Mouse (Mus musculus): Measurements from ENCODE around the gene Cfap69.
A peak's percentile ranks its signal among the peaks of the same experiment; 100 is the strongest.

Gene Cfap69

DNA sequence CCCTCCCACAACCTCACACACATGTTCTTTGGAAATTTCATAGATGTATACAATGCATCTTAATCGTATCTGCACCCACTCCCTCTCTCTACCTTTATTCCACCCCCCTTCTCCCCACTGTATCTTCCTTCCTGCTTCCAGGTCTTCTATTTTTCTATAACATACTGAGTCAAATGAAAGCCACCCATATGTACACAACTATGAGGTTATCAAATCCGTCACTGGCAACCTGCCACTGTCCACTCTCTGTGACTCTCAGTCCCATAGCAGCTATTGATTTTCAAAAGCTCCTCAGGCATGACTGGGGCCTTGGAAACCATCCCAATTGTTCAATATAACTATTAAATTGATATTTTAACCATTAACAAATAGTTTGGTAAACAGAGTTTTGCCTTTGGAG is 6.1 kb downstream of the Cfap69 start:
- no peak for DNase-seq (ENCODE audit: inconsistent ontology term)

DNA sequence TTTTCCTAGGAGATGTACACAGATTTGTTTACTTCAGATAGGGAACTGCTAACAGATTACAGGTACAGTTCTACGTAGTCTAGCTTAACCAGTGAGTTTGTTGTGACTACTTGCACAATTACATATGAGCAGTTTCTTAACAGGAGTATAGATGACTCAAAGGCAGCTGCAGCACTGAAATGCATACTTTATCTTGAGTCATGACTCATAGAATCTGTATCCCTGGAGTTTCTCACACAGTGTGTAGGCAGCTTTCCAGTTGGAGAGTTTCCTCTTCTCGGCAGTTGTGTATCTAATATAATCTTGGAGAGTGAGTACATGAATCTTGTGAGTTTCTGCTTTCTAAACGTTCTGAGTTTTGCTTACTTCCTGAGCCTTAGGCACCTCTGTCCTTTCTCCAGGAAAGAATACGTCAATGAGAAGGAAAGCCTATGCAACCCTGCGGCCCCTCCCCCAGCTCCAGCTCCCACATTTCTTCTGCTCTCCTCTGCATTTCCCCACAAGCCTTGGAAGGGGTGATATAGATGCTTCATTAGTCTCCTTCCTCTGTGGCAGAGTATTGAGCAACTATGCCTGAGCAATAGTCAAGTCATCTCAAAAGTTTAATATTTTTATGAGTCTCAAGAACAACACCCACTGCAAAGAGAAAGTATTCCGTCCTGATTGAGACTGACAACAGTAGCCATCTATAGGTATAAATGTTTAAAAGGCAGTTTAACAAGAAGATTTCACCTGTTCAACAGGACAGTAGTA is 15.0 kb downstream of the Cfap69 start:
- DNase-seq (ENCODE audit: inconsistent ontology term): peak; percentile 56

DNA sequence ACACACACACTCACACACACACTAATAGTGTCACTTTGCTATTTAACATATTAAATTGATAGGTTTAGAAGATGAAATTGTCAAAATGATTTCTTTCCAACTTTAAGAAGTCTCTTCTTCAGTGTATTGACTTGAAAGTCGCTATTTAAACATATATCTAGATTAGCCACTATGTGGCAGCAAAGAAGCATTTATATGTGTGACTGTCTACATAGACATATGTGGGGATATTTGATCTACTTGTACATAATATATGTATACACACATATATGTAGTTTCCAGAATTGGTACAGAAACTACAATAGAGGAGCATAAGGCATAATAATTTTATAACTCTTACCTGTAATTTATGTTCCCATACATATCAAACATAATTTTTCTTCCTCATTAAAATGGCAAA is 17.9 kb downstream of the Cfap69 start:
- no peak for DNase-seq (ENCODE audit: inconsistent ontology term)

DNA sequence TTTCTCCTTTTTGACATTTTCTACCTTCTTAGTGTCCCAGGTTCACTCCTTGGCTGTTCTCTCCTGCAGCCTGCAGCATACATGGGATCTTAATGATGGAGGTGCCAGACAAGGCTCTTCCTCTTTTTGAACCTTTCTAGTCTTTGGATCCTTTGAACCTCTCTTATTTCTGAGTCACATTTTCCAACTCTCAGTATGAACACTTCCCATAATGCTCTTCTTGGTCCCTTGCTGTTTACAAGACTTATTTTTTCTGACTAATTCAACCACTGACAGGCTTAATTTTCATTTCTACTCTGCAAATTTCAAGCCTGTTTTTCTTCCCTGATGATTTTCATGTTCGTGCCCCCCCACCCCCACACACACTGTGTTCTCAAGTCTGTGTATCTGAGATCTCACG is 25.5 kb downstream of the Cfap69 start:
- DNase-seq (ENCODE audit: inconsistent ontology term): no peak

DNA sequence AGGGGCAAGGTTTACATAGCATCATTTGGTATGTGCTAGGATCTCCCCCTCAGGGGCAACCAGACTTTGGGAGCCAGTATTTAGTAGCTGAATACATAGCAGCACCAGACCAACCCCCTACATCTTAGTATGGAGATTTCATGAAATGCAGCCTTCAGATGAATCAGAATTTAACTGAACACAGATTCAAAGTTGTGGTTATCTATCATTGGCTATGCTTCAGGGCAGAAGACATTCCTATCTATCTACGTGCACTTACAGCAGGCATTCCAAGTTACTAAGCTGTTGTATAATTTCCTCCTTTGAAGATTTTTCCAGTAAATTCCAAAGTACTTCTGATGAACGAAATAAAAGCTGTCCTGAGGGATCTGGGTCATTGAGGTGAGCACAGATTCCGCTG is 38.5 kb downstream of the Cfap69 start:
- peak; percentile 48 for DNase-seq (ENCODE audit: inconsistent ontology term)

DNA sequence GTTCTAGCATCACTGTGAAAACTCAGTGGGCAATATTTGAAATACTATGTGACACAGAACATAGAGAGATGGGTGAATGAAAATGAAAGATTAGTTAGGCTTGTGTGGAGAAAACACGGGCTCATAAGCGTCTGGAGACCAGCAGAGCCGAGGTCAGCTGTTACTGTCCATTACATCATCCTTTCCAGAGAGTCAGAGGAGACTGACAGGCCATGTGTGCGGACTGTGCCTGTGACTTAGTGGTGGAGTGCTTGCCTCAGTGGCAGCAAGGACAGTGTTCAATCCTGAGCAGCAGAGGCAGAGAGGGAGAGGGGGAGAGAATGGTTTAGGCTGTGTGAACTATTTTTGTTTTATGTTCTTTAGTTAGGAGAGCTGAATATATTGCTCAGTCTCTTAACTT is 45.7 kb downstream of the Cfap69 start:
- DNase-seq (ENCODE audit: inconsistent ontology term): no peak

DNA sequence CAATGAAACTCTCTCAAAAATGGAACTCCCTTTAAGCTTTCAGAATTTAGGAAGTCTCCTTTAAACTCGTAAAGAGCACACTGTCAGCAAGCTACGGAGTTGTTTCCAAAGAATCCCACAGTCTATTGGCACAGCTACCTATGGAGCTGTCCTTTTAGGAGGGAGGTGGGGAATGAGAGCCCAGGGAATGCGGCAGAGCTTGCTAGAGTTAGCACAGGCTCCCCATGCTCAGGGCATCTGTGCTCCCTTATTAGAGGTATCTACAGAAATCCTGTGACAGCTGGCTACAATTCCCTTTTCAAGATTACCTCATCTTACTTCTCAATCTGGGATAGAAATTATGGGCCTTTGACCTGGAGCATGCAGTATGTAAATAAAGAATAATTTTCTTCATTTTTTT is 53.5 kb downstream of the Cfap69 start:
- DNase-seq (ENCODE audit: inconsistent ontology term): no peak

DNA sequence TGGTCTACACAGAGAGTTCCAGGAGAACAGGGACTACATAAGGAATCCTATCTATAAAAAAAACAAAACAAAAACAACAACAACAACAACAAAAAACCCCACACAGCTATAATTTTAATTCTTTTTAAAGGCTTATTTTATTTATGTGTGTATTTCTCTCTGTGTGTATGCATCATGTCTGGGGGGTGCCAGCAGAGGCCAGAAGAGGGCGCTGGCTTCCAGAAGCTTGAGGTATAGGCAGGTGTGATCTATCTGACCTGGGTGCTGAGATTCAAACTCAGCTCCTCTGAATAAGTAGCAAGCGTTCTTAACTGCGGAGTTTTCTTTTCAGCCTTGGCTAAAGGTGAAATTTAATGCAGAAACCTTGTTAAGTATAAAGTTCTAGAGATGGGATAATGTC is 76.4 kb downstream of the Cfap69 start:
- DNase-seq (ENCODE audit: inconsistent ontology term): no peak

DNA sequence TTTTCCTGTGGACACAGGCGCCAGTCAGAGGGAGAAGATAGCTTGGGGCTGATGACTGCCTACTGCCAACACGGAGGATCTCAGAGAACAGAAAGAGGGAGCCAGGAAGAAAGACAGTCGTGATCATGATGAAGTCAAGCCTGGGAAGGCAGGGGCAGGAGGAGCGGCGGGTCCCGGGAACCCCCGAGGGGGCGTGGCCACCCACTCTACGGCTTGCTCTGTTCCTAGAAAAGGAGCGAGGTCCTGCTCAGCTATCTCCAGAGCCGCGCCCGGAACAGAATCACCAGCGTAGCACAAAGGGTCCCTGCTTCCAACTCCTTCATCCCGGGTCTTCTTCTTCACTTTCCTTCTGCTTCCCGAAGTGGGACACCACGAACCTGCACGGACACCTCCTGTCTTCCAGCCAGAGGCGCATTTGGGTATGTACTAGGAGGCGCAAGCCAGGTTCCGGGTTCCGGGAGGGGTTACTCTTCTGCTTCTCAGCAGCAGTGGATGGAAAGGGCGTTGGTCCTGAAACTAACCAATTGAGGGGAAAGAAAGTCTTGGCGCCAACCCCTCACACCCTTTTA is 90.2 kb downstream of the Cfap69 start, which contains the start of gene Gm8773:
Gene Gm8773, plus strand, starts transcription at position 51 of the 569 bp plus-strand sequence.
- peak; percentile 71 for DNase-seq (ENCODE audit: inconsistent ontology term)

DNA sequence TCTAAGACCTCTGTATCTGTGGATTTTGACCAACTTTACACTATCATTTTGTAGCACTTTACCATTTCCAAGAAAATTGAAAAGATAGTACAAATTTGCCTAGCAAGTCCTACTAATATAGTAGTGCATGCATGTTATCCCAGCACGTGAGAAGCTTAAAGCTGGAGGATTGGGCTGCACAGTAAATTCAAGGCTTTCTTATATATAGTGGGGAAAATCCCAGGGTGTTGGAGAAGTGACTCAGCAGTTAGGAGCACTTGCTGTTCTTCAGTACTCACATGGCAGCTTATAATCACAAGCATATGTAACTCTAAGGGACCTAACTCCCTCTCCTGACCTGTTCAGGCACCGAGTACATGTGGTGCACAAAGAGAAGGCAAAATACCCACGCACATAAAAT is 101.6 kb downstream of the Cfap69 start:
- DNase-seq (ENCODE audit: inconsistent ontology term): no peak

DNA sequence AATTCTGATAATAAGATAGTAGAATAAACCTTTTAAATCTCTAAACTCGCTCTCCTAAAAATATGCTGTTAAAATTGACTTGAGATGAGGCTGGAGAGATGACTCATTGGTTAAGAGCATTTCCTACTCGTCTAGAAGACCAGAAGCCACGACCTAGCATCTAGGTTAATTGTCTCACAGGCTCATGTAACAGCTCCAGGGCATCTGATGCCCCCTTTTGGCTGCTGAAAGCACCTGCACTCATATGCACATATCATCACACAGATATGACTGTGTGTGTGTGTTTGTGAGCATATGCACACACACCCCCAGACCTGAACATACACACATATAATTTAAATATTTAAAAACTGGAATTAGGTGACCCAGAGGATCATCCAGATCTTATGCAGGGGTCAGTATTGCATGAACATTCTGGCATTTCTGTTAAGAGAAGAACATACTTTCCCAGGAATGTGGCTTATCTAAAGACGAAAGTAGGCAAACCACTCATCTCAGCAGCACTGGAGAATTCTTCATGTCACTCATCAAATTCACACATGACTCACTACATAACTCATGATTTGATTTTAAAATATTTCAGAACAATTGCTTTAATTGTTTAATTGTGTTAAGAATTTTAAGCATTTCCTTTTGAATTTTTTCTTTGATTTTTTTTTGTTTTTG is 102.9 kb downstream of the Cfap69 start:
- peak; percentile 30 for DNase-seq (ENCODE audit: inconsistent ontology term)

DNA sequence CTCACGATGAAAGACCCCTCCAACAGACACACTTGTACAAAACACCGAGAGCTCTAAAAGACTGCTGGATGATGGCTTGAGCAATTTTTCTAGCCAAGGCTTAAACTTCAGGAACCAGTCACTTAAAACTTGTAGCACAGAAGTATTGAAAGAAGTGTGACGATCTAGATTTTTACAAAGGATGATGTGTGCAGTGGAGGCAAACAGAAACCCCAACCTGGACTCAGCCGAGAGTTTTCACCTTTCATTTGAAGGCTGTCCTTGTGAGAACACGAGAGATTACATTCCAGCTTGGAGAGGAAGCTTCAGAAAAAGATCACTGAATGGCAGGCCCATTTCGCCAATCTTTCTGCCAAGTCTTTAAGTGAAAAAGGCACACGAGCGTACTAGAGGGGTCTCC is 104.2 kb downstream of the Cfap69 start:
- DNase-seq (ENCODE audit: inconsistent ontology term): no peak

DNA sequence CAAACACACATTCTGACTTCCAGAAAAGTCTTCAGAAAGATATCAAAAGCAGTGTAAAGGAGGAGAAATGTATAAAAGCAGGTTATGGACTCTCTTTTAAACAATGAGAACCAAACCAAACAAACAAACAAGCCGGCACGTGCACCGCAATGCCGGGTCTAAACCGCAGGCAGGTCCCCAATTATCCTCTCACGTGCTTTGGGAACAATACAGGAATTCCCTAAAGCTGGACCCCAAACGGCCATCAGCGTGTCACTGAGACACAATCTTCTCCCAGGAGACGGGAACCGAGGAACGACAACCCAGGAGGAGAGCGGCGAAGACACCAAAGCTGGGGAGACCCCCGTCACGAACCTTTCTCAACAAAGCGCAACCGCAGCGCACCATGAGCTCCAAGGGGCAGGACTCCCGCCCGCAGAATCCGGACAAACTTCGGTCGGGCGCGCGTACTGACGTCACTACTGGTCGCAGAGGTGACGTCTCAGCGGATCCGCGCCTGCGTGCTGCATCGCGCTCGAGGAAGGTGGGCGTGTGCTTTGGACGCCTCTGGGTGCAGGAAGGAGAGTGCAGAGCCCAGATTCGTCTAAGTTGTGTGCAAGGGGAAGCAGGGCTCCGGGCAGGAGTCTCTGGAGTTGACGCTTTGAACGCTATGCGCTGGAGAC is 104.8 kb downstream of the Cfap69 start, which contains the start of gene Gtpbp10:
Gene Gtpbp10, minus strand, starts transcription at position 460 of the 662 bp plus-strand sequence.
- DNase-seq (ENCODE audit: inconsistent ontology term): peak; percentile 91

DNA sequence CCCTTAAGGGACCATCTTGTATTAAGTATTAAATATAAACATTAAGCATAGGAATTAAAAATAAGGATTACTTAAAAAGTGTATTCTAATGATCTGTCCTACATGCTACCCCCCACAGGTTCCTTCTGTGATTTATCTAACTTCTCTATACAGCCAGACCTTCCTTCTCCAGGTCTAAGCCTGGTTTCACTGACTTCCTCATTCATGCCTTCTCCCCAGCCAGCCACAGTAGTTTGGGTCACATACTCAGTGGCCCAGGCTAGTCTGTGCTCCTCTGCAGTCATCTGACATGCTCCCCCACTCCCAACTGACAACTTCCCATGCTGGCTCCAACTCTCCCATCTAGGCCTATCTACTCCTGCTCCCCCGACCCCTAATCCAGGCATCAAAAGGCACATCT is 112.9 kb downstream of the Cfap69 start:
- no peak for DNase-seq (ENCODE audit: inconsistent ontology term)

DNA sequence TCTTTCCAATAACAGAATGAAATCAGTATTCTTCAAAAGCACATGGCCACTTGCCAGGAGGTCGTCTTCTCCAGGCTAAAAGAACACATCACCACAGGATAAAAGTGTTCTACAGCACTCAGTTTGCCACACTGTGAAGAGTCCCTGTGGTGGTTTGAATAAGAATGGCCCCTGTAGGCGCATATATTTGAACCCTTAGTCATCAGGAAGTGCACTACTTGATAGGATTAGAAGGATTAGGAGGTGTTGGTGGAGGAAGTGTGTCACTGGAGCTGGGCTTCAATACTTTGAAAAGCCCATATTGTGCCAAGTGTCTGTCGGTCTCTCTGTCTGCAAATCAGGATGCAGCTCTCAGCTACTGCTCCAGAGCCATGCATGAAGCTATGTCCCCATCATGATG is 123.7 kb downstream of the Cfap69 start:
- peak; percentile 8 for DNase-seq (ENCODE audit: inconsistent ontology term)

DNA sequence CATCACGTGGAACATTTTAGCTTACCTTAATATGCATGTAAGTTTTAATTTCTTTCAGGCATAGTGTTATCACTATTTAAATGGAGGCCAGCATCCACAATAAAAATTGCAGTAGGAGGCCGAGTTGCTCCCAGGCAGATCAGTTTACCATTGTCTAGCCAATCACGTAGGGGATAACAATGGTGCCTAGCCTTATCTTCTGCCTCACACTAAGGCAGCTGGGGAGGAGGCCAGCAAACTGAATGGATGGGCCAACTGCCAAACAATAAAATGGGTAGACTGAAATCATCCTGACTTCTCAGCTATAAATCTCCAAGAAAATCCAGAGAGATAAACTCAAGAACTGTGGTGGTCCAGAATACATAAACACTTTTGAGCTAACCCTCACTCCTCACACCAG is 124.3 kb downstream of the Cfap69 start:
- no peak for DNase-seq (ENCODE audit: inconsistent ontology term)

DNA sequence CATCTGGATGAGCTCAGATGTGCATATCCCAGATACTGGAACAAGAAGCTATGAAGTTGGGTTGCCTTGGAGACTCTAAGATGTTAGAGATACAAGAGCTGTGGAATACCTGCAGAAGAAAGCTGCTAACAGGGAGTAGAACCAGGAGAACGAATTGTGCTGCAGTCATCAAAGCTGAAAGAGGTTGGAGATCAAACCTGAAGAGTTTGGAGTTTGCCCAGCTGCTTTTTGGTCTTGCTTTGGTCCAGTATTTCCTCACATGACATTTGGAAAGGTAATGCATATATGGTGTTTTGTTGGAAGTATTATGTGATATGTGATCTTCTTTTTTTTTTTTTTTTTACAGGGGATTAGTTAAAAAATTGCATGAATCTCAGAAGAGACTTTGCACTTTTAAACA is 127.9 kb downstream of the Cfap69 start:
- DNase-seq (ENCODE audit: inconsistent ontology term): no peak

DNA sequence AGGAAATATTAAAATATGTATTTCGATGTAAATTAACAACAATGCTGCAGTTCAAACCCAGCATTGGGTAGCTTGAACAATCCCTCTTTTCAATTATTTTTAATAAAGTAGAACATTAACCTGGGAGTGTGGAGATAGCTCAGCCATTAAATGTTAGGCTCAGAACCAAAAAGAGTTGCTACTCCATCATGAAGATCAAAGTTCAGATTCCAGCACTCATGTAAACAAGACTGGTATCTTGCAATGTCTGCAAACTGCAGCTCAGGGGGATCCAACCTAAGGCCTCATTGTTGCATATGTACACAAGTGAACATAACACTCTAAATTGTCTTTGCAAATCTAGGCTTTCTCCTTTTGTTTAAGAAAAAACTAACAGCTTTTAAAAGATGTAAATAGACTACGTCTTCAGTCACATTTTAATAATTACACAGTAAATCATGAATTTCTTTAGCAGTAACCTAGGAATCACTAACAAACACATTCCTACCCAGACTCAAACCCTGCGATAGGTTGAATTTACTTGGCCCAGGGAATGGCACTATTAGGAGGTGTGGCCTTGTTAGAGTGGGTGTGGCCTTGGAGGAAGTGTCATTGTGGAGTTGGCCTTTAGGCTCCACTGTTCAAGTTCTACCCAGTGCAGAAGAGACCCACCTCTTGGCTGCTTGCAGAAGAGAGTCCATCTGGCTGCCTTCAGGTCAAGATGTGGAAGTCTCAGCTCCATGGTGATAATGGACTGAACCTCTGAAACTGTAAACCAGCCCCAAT is 130.2 kb downstream of the Cfap69 start:
- DNase-seq (ENCODE audit: inconsistent ontology term): no peak
